Mouse (Mus musculus) liver, embryonic 12.5 days (tissue): ENCODE measurements around the gene Pard3. TPM values are rescaled to one million over a fixed set of nuclear protein-coding genes. Genes with fewer than 3 reads are reported as not detected.

ENCODE experiments used
- ATAC-seq: fragments of 200-750 bp; cut with Nextera tagmentation; 2 replicates; pipeline ENCODE4 v1.8.0; 2017; ENCODE audit warnings: moderate number of reproducible peaks, mild to moderate bottlenecking, moderate library complexity
- H3K27ac ChIP-seq: fragments of 300-500 bp; sonication (generic); 2 replicates; pipeline ENCODE4 v1.5.1; 2016; ENCODE audit warnings: mild to moderate bottlenecking
- H3K27me3 ChIP-seq: fragments of 300-500 bp; sonication (generic); replicated peaks from 2 replicates; pipeline ENCODE4 v1.6.1; 2016; ENCODE audit warnings: mild to moderate bottlenecking, moderate library complexity
- H3K36me3 ChIP-seq: fragments of 300-500 bp; sonication (generic); 2 replicates; pipeline ENCODE4 v1.6.1; 2016; ENCODE audit warnings: mild to moderate bottlenecking, moderate library complexity
- H3K4me1 ChIP-seq: fragments of 300-500 bp; sonication (generic); 2 replicates; pipeline ENCODE4 v1.6.1; 2016
- H3K4me2 ChIP-seq: fragments of 300-500 bp; sonication (generic); 2 replicates; pipeline ENCODE4 v1.6.1; 2016; ENCODE audit warnings: mild to moderate bottlenecking, moderate library complexity
- H3K4me3 ChIP-seq: fragments of 300-500 bp; sonication (generic); 2 replicates; pipeline ENCODE4 v1.5.1; 2016; ENCODE audit warnings: mild to moderate bottlenecking, moderate library complexity
- H3K9ac ChIP-seq: fragments of 300-500 bp; sonication (generic); 2 replicates; pipeline ENCODE4 v1.6.1; 2016; ENCODE audit warnings: mild to moderate bottlenecking, moderate library complexity
- H3K9me3 ChIP-seq: fragments of 300-500 bp; sonication (generic); replicated peaks from 2 replicates; pipeline ENCODE4 v1.6.1; 2016; ENCODE audit warnings: mild to moderate bottlenecking, moderate library complexity
- WGBS: fragments of 180-500 bp; shearing (Covaris S2); methylation state at CpG from one replicate; pipeline ENCODE4 v1.1.7; 2016; ENCODE audit not compliant: insufficient replicate concordance; 5-methylcytosine and 5-hydroxymethylcytosine counted together
- polyA plus RNA-seq: library from polyadenylated mRNA; unstranded; fragments of >200 nt; fragmentation: Nextera tagmentation; extraction: Ambion mirVana; gene quantifications from 2 replicates; pipeline ENCODE4 v1.2.1, GENCODE M21; 2016

Pard3 gene
- polyA plus RNA-seq, 1 experiment from 2014 or later, result 8.5 TPM

DNA sequence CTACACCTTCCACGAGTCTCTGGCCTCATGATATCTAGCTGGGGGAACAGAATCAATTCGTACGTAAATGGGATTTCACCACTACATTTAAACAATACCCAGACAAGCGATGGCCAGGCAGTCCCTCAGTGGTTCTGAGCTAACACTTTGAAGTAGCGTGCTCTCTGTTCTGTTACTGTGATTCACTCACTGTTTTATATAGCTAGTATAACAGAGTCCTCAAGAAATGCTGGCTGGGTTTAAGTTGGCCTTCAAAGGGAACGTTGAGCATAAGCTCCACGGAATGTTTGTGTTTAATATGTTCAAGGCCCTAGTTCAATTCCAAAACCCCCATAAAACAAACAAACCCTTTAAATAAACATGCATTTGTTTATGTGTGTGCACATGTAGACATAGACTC is 156.9 kb downstream of the Pard3 start:
- ATAC-seq, result no peak
- WGBS, result 70% methylated on average over 7 of the region's 7 CpGs

DNA sequence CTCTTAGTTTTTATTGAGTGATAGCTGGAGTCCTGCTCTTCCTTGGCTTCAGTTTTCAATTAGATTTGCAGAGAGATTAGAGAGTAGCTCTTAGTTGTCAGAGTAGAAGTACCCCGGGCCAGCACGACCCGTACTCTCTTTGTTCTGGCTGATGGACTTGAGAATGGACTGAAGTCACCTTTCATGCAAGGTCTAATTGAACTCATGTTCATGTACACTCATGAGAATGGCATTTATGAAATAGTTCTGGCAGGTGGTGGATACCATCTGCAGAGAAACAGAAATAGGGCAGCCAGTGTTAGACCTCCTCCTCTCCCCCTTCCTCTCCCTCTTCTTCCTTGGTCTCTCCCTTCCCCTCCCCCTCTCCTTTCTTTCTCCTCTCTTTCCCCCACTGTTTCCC is 158.7 kb downstream of the Pard3 start:
- H3K27ac ChIP-seq, result no peak overlapping the region
- H3K36me3 ChIP-seq, result no peaks in the 10 kb centered on the region
- no peaks in the 10 kb centered on the region for H3K9me3 ChIP-seq
- no peak overlapping the region for H3K4me3 ChIP-seq
- H3K4me2 ChIP-seq, result no peak overlapping the region
- no peaks in the 10 kb centered on the region for H3K27me3 ChIP-seq
- 79% methylated on average over 3 of the region's 3 CpGs for WGBS
- no peak overlapping the region for H3K9ac ChIP-seq
- H3K4me1 ChIP-seq, result no peaks in the 10 kb centered on the region
- ATAC-seq, result no peak

More for the DNA sequence above, 156.9 kb downstream of the Pard3 start:
- Histone ChIP-seq H3K4me3 (no peak overlapping the region), H3K36me3 (no peaks in the 10 kb centered on the region), H3K4me2 (no peak overlapping the region), H3K4me1 (no peaks in the 10 kb centered on the region), H3K9me3 (no peaks in the 10 kb centered on the region), H3K27me3 (no peaks in the 10 kb centered on the region), H3K27ac (no peak overlapping the region), H3K9ac (no peak overlapping the region)

DNA sequence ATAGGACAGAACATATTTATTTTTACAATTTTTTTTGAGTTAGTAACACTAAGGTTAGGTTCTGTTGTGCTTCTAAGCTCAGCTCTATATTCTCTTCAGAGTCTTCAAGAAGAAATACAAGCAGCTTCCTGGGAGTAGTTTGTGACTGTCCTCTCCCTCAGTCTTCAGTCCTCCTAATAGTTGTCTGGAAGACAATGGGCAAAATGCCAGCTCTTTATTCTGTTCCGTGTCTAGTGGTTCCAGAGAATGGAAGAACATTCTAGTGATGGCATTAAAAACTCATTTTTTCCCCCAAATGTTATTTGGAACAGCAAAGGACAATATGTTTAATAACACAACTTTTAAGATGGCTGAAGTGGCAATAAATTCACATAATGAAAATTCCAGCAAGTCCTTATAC is 163.3 kb downstream of the Pard3 start:
- 55% methylated on average over 1 of the region's 1 CpGs for WGBS
- Histone ChIP-seq H3K4me2 (no peak overlapping the region), H3K27me3 (no peaks in the 10 kb centered on the region), H3K9ac (no peak overlapping the region), H3K9me3 (no peaks in the 10 kb centered on the region), H3K4me3 (no peak overlapping the region), H3K36me3 (no peaks in the 10 kb centered on the region), H3K4me1 (peaks cover 10% of the 10 kb centered on the region; the same call in 1 of the 2 replicates), H3K27ac (no peak overlapping the region)
- no peak for ATAC-seq

DNA sequence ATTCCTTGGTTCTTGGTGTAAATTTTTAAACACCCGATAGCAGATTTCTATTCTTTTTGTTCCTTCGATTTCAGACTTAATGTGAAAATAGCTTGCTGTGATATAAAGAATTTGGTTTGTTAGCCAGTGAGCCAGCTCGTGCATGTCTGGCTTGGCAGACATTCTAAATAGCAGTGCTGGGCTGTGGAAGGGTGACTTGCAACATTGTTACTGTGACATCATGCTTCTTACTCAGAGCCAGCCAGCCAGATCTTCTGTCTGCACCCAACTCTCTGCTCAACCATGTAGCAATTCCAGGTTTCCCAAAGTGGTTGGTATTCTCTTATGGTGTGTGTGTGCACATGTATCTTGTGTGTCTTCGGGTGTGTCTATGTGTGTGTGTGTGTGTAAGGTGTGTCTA is 163.7 kb downstream of the Pard3 start:
- H3K9me3 ChIP-seq, result no peaks in the 10 kb centered on the region
- H3K4me2 ChIP-seq, result no peak overlapping the region
- WGBS, result 66% methylated on average over 4 of the region's 4 CpGs
- H3K4me1 ChIP-seq, result peaks cover 10% of the 10 kb centered on the region; the same call in 1 of the 2 replicates
- H3K9ac ChIP-seq, result no peak overlapping the region
- H3K4me3 ChIP-seq, result no peak overlapping the region
- H3K36me3 ChIP-seq, result no peaks in the 10 kb centered on the region
- no peak overlapping the region for H3K27ac ChIP-seq
- no peak for ATAC-seq
- H3K27me3 ChIP-seq, result no peaks in the 10 kb centered on the region

DNA sequence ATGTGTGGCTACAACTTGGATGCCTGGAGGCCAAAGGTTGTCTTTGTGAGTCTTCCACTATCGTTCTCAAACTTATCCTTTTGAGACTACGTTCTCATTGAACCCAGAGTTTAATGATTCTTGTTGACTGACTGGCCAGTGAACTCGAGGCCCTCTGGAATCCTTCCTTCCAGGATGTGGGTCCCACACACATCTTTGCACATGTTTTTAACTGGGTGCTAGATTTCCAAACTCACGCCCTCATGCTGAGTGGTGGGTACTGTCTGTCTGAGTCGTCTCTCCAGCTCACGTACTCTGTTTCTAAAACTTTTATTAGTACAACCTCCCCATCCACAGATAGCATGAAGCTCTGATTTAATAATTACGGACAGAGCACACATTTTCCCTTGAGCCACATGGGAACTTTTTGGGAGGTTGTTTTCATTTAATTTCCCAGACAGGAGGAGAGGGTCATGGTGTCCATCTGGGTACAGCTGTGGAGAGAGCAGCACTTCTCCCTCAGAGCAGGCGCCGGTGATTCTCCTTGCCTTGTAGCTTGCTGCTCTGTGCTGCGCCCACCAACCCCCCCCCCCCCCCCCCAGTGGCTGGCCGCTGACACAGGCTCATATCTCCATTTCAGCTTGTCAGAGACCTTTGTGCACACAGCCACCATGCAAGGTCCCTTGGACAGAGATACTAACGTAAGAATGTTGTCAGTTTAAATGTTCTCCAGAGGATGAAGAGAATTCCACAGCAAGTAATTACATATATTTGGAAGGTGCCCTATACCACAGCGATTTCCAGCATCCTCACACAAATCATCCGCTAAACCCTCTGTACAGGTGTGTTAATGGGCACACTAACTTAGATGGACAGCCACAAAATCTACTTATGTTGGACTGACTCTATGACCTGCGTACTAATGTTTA is 165.9 kb downstream of the Pard3 start:
- 69% methylated on average over 15 of the region's 15 CpGs for WGBS
- H3K27ac ChIP-seq, result no peak overlapping the region
- H3K36me3 ChIP-seq, result no peaks in the 10 kb centered on the region

DNA sequence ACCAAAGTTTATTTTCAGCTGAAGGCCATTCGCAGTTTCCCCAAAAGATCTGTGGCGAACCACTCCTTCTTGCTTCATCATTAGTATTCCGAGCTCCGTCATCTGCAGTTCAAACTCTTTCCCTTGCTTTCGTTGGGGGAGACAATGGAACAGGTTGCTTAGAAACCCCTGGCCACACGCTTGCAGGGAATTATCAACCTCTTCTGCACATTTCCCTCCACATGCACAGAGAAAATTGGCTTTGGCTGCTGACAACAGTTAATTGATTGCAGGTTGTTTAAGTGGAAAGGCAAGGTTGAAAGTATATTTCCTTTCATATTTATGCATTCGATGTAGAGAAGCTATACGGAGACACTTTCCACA is 166.5 kb downstream of the Pard3 start:
- peaks cover 10% of the 10 kb centered on the region; the same call in 1 of the 2 replicates for H3K4me1 ChIP-seq
- no peak overlapping the region for H3K9ac ChIP-seq
- 69% methylated on average over 8 of the region's 8 CpGs for WGBS
- no peak overlapping the region for H3K4me3 ChIP-seq
- H3K4me2 ChIP-seq, result no peak overlapping the region
- no peak for ATAC-seq
- no peak overlapping the region for H3K27ac ChIP-seq
- no peaks in the 10 kb centered on the region for H3K36me3 ChIP-seq
- no peaks in the 10 kb centered on the region for H3K9me3 ChIP-seq
- no peaks in the 10 kb centered on the region for H3K27me3 ChIP-seq

More for the DNA sequence above, 165.9 kb downstream of the Pard3 start:
- ATAC-seq, result no peak
- Histone ChIP-seq H3K9me3 (no peaks in the 10 kb centered on the region), H3K9ac (no peak overlapping the region), H3K27me3 (no peaks in the 10 kb centered on the region), H3K4me1 (peaks cover 10% of the 10 kb centered on the region; the same call in 1 of the 2 replicates), H3K4me3 (no peak overlapping the region), H3K4me2 (no peak overlapping the region)

DNA sequence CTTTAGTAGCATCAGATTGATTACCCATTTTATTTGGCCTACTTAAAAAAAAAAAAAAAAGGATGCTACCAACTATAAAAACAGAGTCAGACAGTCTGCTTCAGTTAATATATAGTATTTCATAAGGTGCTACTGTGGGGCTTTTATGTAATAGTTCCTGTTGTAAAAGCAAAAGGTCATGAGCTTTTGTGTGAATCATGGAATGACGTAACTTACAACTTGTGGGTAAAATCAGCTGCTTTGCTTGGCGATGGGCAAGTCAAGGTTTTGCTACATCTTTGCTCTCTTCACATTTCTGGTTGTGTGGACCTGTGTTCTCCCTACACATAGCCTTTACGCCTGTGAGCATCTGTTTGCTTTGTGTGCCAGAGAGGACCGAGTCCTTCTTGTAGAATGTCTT is 179.7 kb downstream of the Pard3 start:
- ATAC-seq, result no peak
- Histone ChIP-seq H3K4me1 (no peaks in the 10 kb centered on the region), H3K27me3 (no peaks in the 10 kb centered on the region), H3K4me2 (no peak overlapping the region), H3K36me3 (no peaks in the 10 kb centered on the region), H3K27ac (no peak overlapping the region), H3K9ac (no peak overlapping the region), H3K4me3 (no peak overlapping the region), H3K9me3 (no peaks in the 10 kb centered on the region)
- 84% methylated on average over 4 of the region's 4 CpGs for WGBS

DNA sequence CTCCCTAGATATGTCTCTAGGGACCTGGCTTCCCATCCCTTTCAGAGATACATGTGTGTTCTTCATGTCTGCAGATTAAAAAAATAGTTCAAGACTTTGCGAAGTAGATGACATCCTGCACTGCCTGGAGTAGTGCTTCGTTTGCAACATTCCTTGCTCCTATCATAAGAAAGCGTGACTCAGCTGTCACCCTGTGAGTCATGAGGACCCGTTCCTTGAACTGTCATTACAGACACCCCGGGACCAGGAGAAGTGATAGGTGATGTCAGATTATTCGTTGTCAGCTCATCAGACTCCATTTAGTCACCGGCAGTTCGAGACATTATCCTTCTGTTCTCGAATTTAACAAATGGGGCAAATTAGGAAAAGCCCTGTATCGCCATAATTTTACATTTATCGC is 180.1 kb downstream of the Pard3 start:
- ATAC-seq, result no peak
- Histone ChIP-seq H3K27ac (no peak overlapping the region), H3K27me3 (no peaks in the 10 kb centered on the region), H3K4me2 (no peak overlapping the region), H3K9ac (no peak overlapping the region), H3K4me1 (no peaks in the 10 kb centered on the region), H3K4me3 (no peak overlapping the region), H3K9me3 (no peaks in the 10 kb centered on the region), H3K36me3 (no peaks in the 10 kb centered on the region)
- 72% methylated on average over 11 of the region's 11 CpGs for WGBS

DNA sequence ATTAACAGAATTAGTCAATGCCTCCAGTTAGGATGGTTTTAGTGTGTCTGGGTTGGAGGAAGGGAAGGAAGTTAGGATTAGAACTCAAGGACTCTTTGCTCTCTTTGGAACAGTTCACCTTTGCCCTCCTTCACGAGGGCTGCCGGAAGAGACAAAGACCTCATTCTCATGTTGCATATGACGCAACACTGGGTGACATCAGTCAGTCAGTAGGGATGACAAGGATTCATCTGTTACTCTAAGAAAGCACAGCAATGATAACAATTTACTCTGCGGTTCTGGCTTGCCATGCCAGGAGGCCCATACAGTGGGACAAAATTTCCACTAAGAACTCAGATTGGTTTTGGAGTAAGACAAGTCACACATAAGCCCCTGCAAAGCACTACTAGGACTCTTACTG is 187.1 kb downstream of the Pard3 start:
- Histone ChIP-seq H3K9ac (no peak overlapping the region), H3K4me1 (no peaks in the 10 kb centered on the region), H3K9me3 (no peaks in the 10 kb centered on the region), H3K36me3 (no peaks in the 10 kb centered on the region), H3K27ac (no peak overlapping the region), H3K4me2 (no peak overlapping the region), H3K4me3 (no peak overlapping the region), H3K27me3 (no peaks in the 10 kb centered on the region)
- ATAC-seq, result no peak
- WGBS, result 56% methylated on average over 4 of the region's 4 CpGs

DNA sequence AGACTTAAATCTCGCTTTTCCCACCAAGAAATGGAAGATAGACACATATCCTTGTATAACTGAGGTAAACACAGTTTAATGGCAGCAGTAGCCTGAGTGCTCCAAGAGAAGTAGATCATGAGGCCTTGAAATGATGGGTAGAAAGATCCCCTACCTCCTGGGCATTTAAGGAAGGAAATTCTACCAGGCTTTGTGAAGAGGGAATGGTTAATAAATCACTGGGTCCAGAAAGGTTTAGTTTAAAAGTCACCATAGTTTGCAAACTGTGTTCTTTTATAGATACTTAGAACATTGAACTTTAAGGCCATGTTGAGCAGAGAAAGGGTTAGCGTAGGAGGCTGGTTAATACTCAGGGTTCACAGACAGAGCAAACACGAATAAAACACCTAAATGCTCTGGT is 187.8 kb downstream of the Pard3 start:
- no peaks in the 10 kb centered on the region for H3K4me1 ChIP-seq
- H3K27ac ChIP-seq, result no peak overlapping the region
- WGBS, result 57% methylated on average over 3 of the region's 3 CpGs
- H3K4me2 ChIP-seq, result no peak overlapping the region
- no peak overlapping the region for H3K9ac ChIP-seq
- no peaks in the 10 kb centered on the region for H3K9me3 ChIP-seq
- no peak for ATAC-seq
- H3K36me3 ChIP-seq, result no peaks in the 10 kb centered on the region
- no peak overlapping the region for H3K4me3 ChIP-seq
- H3K27me3 ChIP-seq, result no peaks in the 10 kb centered on the region

DNA sequence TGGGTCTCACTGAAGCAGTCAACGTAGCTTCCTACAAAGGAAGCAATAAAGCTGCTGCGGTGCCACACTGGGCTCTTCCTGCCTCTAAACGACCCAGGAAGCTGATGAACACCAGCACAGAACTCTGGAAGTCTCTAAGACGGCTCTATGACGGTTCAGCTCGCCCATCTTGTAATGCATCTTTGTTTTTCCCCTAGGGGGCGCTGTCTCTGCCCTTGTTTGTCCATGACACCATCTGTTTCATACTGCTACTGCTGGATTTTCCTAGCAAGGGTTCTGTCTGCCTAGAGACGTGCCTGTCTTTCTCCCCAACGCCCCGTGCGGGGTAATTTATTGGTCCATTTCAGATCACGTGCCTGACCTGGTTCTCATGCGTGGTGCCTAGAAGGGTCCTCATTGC is 188.3 kb downstream of the Pard3 start:
- no peak for ATAC-seq
- Histone ChIP-seq H3K36me3 (no peaks in the 10 kb centered on the region), H3K4me2 (no peak overlapping the region), H3K4me1 (no peaks in the 10 kb centered on the region), H3K27ac (no peak overlapping the region), H3K9me3 (no peaks in the 10 kb centered on the region), H3K4me3 (no peak overlapping the region), H3K9ac (no peak overlapping the region), H3K27me3 (no peaks in the 10 kb centered on the region)
- 74% methylated on average over 13 of the region's 13 CpGs for WGBS

DNA sequence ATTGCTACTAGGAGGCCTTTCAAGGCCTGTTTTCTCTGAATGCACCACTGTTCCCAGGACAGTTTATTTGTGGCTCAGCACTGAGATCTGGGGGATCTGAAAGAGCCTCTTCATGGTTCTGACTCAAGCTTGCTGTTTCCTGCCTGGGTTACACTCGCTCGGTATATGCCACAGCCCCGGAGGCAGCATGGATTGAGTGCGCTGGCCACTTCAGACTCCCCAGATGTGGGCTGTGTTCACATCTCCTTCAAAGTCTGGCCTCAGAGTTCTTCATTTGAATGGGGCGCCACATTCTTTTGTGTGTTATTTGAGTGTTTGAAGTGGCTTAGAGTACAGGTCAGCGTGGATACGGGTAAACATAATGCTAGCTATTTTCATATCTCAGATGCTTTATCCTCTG is 190.9 kb downstream of the Pard3 start:
- Histone ChIP-seq H3K27ac (no peak overlapping the region), H3K36me3 (no peaks in the 10 kb centered on the region), H3K9ac (no peak overlapping the region), H3K4me2 (no peak overlapping the region), H3K9me3 (no peaks in the 10 kb centered on the region), H3K27me3 (no peaks in the 10 kb centered on the region), H3K4me3 (no peak overlapping the region), H3K4me1 (no peaks in the 10 kb centered on the region)
- 80% methylated on average over 7 of the region's 7 CpGs for WGBS
- ATAC-seq, result no peak

DNA sequence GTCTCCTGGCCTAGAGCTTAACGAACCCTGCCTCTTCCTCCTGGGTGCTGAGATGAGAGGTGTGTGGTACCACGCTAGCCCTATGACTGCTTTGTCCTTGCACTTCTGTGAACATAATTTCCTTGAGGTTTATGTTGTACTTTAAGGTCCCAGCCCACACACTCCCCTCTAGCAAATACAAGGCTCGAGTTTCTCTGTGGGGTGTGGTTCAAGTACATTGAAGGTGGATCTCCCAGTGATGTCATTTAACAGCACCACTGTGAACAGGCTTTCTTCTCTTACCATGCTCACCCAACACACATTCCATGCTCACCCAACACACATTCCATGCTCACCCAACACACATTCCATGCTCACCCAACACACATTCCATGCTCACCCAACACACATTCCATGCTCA is 193.4 kb downstream of the Pard3 start:
- H3K4me1 ChIP-seq, result no peaks in the 10 kb centered on the region
- H3K9me3 ChIP-seq, result no peaks in the 10 kb centered on the region
- no peak overlapping the region for H3K4me3 ChIP-seq
- no peak overlapping the region for H3K4me2 ChIP-seq
- no peaks in the 10 kb centered on the region for H3K36me3 ChIP-seq
- 72% methylated on average over 3 of the region's 3 CpGs for WGBS
- no peaks in the 10 kb centered on the region for H3K27me3 ChIP-seq
- no peak overlapping the region for H3K9ac ChIP-seq
- ATAC-seq, result no peak
- no peak overlapping the region for H3K27ac ChIP-seq
